Mouse (Mus musculus): ENCODE measurements around the gene Gm8024.
"Not testable (repeated sequence)": the region's sequence is repeated elsewhere in the genome, so short reads cannot be mapped to it uniquely, and the experiment has no call there.

The Gm8024 gene

DNA sequence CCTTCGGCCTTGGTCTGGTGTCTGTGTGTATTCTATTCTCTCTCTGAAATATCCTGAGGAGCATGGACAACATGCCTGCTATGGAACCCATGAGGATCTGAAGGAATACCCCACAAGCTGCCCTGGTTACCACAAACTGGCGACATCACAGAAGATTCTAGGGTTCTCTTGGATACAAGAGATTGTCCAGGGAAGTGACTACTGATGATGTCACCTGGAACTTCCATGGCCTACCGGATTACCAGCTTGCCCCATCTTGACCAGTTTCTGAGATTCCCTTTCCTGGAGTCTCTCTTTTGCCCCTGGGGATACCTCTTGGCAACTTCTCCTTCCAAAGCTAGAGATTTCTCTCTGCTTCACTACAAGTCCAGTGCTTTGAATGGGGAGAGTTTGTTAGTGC lies at the start of gene Gm8024:
Gene Gm8024 (minus strand): TSS at position 101 of the 400 bp plus-strand sequence.
- DNase-seq (ENCODE audit: low spot score) = not testable (repeated sequence)

DNA sequence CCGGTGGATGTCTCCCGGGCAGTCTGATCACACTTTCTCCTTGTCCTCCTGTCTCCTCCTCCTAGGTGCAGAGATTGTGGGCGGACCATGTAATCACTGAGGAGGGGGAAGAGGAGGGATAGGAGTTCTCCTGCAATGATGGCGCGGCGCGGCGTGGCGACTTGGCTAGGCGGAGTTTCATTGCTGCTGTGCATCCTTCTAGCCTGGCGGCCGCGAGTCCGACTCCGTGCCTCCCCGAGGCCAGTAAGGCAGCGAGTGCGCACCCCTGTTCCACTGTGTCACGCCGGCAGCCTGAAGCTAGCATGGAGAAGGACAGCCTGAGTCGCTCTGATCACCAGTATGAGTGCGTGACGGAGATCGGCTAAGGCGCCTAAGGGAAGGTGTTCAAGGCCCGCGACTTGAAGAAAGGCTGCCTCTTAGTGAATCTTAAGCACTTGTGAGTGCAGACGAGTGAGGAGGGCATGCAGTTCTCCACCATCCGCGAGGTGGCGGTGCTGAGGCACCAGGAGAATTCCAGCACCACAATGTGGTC lies 19.2 kb upstream of the Gm8024 start:
- DNase-seq (ENCODE audit: low spot score) = not testable (repeated sequence)

DNA sequence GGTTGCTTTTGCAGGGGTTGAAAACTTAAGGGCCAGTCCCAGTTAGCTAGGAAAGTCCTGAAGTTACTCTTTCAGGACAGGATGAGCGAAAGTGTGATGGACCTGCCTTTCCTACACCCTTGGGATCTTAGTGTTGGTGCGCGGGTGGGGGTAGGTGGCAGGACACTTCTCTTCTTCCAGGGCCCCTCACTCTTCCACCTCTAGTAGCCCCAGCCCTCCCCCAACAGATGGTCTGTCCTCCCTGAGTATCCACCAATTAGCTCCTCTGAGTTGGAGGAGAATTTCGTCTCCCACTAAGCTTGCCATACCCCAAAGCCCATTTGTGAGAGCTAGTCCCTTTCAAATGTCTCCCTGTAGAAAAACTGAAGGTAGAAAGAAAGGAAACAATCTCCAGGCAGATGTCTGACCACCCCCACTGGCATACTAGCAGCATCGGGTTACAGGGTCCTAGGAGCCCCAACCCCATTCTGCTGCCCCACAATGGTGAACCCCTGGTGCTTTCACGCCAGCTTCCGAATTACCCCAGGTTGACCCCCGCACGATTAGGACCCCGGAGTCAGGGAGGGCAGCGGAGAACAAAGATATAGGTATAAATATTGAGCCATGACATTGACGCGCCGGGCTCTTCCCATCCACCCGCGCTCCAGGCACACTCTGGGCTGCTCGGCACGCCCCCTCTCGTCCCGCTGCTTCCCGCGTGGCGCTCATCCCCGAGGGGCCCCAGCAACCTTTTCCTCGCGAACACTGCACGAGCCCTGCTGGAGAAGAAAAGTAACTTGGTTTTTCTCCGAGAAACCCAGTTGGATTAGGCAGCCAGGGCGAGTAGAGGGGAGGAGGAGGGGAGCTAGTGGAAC lies 18.5 kb upstream of the Gm8024 start:
- not testable (repeated sequence) for DNase-seq (ENCODE audit: low spot score)

DNA sequence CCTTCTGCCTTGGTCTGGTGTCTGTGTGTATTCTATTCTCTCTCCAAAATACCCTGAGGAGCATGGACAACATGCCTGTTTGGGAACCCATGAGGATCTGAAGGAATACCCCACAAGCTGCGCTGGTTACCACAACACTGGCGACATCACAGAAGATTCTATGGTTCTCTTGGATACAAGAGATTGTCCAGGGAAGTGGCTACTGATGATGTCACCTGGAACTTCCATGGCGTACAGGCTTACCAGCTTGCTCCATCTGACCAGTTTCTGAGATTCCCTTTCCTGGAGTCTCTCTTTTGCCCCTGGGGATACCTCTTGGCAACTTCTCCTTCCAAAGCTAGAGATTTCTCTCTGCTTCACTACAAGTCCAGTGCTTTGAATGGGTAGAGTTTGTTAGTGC lies 21.8 kb downstream of the Gm8024 start, which contains the start of gene Gm8020:
Gene Gm8020 (minus strand): TSS at position 101 of the 400 bp plus-strand sequence.
- DNase-seq (ENCODE audit: low spot score) = not testable (repeated sequence)

All from c-Kit-positive CD71-positive TER-119-positive erythroid progenitor cells, embryonic 14.5 days (primary cell).